Mouse (Mus musculus) fat pad, adult 2 months (tissue): Measurements from ENCODE around the gene Defb19.

Experiments
- DNase-seq: peaks from one replicate; pipeline ENCODE4 v3.0.0-alpha.2; 2011; ENCODE audit warnings: low read depth, low spot score; ENCODE audit errors: extremely low read depth

Defb19 gene

DNA sequence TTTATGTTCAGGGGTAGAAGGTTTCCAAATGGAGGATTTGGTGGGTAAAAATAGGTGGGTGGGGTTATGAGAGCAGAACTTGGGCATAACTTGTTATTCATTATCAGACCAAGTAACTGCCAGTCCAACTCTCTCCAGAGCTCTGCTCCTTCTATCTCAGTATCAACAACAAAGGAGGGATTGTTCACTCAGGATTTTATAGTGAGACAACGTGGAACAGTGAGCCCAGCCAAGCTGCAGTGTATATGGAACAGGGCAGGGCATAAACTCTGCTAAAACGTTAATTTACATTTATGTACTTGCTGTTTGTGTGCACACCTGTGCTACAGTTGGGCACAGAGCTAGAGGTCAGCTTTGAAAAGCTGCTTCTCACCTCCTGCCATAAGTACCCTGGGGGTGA is 8.3 kb upstream of the Defb19 start:
- DNase-seq: no peak

DNA sequence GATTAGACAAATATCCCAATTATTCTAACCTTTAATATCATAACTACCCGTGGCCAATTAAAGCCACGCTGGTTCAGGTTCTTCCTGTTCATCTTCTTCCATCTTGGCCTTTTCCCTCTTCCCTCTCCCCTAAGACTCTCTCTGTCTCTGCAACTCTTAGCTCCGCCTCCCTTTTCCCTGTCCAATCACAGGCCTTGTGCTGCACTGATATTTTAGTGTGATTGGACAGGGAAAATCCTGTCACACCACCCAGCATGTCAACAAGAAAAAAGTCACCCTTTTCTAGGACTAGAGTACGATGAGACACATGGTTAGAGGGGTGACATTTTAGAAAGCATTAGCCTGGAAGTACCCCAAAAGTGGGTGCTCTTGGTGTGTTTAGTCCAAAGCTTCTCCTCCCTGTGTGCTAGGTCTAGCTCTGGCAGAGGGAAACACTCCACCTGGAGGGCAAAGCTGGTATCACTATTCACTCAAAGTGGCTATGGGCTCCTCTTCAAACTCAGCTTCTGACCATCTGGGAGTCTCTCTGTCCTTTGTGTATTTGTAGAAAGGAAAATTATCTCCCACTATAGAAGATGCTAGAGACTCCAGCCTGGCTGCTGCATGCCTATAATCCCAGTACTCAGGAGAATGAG is 6.9 kb upstream of the Defb19 start:
- DNase-seq: no peak

DNA sequence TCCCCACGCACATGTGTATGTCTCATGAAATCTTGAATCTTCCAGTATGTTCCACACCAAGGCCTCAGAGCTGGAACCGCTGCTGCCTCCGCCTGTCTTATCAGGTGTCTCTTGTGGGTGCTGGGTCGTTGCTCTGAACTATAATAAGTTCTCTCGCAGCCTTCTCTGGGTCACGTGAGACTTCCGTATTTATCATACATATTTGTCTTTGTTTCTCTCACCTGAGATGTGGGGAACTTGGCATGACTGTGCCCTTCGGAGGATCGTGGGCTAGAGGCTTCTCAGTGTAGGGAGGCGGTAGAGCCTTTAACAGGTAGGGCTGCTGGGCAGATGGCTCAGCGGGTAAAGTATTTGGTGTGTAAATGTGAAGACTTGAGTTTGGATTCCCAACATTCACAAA is 500 bp upstream of the Defb19 start:
- DNase-seq: no peak

DNA sequence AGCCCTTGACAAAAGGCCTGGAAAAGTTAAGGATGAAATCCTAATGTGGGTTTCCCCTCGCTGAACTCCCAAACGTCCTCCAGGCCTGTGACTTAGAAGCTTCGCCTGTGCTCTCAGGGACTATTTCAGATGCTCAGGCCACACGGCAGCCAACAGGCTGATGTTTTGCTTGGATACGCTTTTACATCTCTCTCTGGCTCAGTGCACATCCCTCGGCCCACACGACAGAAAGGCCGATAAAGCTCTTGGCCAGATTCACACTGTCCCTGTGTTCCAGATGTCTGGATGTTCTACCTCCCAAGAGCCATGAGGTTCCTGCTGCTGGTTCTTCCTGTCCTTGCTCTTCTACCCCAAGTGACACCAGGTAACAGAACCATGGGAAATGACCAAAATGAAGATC is 6.6 kb downstream of the Defb19 start:
- DNase-seq: no peak

- no peak for DNase-seq
These were observed 7.9 kb downstream of the Defb19 start, which contains the start of gene Defb21 for GRCm38 (mm10) chr2:152572114-152572794. Gene Defb21, plus strand, starts transcription at chr2:152572744.

- DNase-seq: no peak
These were observed 9.8 kb downstream of the Defb19 start for GRCm38 (mm10) chr2:152570313-152570712.

- DNase-seq: no peak
These were observed 10.2 kb downstream of the Defb19 start for GRCm38 (mm10) chr2:152569881-152570280.

- DNase-seq: no peak
These were observed 11.1 kb downstream of the Defb19 start, which contains the start of gene Gm17416 for GRCm38 (mm10) chr2:152569038-152569437. Gene Gm17416, plus strand, starts transcription at chr2:152569338.

- DNase-seq: no peak
These were observed 23.5 kb downstream of the Defb19 start for GRCm38 (mm10) chr2:152556655-152557054.

GRCm38 (mm10) chr2:152553774-152554423 is 26.2 kb downstream of the Defb19 start:
- DNase-seq: no peak

- no peak for DNase-seq
These were observed 32.0 kb downstream of the Defb19 start for GRCm38 (mm10) chr2:152548124-152548523.

- DNase-seq: no peak
These were observed 35.4 kb downstream of the Defb19 start for GRCm38 (mm10) chr2:152544691-152545090.

GRCm38 (mm10) chr2:152543478-152543877 is 36.6 kb downstream of the Defb19 start:
- DNase-seq: no peak

GRCm38 (mm10) chr2:152542897-152543296 is 37.2 kb downstream of the Defb19 start:
- no peak for DNase-seq

- no peak for DNase-seq
These were observed 38.1 kb downstream of the Defb19 start for GRCm38 (mm10) chr2:152541979-152542378.

DNA sequence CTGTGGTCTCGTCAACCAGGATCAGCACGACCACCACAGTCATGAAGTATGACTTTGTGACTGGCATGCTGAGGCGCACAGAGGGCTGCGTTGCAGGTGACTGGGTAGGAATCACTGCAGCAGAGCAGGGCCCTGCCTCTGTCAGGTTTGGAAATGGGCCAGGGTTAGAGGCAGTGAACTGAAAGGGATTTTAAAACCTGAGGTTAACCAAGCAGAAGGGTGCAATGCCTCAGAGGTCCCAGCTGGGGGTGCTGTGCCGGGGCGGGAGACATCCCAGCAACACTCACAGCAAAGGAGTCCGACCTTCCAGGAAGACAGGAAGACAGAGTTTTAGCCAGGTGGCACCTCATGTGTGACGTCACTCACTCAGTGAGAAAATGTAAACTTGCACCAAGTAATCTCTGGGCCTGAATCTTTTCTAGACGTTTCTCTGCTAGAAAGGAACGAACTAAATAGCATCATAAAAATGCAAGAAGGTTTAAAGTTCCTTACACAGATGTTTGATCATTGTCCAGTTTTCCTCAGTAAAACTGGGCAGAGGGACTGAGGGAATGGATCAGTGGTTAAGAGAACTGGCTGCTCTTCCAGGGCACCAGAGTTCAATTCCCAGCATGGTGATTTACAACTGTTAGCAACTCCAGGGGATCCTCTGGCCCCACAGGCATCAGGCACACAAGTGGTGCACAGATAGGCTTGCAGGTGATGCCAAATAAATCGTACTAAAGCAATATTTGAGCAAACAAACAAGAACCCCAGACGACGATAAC is 40.0 kb downstream of the Defb19 start, which contains the start of gene Defb29:
Defb29 (minus strand) TSS at position 155 of the 767 bp plus-strand sequence.
- DNase-seq: no peak
